Mouse (Mus musculus): ENCODE measurements around the gene Gm11127. TPM values are rescaled to one million over a fixed set of nuclear protein-coding genes. Genes with fewer than 3 reads are reported as not detected.
A peak's percentile ranks its signal among the peaks of the same experiment; 100 is the strongest.
"Not testable (repeated sequence)": the region's sequence is repeated elsewhere in the genome, so short reads cannot be mapped to it uniquely, and the experiment has no call there.

Gm11127 gene
- polyA plus RNA-seq, 1 experiment from 2014 or later, result not detected

GRCm38 (mm10) chr17:36040604-36041003, 17.6 kb downstream of the Gm11127 start:
- not testable (repeated sequence) for H3K27ac ChIP-seq (replicated peaks; ENCODE audit: low read depth, low read length); ATAC-seq (replicated peaks; ENCODE audit: insufficient number of reproducible peaks, low FRiP score, low TSS enrichment, low read depth); H3K27me3 ChIP-seq (ENCODE audit: control insufficient read depth, insufficient read depth, low read length); H3K4me1 ChIP-seq (ENCODE audit: control insufficient read depth, insufficient read depth, low read length); H3K4me2 ChIP-seq (ENCODE audit: low read depth, low read length); H3K9me3 ChIP-seq (replicated peaks; ENCODE audit: control insufficient read depth, low read length); H3K4me3 ChIP-seq (ENCODE audit: low read depth, low read length); H3K9ac ChIP-seq (replicated peaks; ENCODE audit: low read length); DNase-seq (ENCODE audit: low spot score); H3K36me3 ChIP-seq (replicated peaks; ENCODE audit: control insufficient read depth, insufficient read depth, low read depth, low read length)
- WGBS, result 88% methylated on average over 2 of the region's 2 CpGs

DNA sequence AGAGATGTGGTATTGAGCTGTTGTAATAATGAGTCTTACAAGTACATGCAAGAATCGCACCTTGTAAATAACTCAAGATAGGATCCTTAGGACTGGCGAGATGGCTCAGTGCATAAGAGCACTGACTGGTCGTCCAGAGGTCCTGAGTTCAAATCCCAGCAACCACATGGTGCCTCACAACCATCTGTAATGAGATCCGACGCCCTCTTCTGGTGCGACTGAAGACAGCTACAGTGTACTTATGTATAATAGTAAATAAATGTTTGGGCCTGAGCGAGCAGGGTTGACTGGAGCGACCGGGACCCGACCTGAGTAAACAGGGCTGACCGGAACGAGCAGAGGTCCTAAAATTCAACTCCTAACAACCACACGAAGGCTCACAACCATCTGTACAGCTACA, 22.0 kb downstream of the Gm11127 start:
- not testable (repeated sequence) for H3K9ac ChIP-seq (replicated peaks; ENCODE audit: low read length); ATAC-seq (replicated peaks; ENCODE audit: insufficient number of reproducible peaks, low FRiP score, low TSS enrichment, low read depth); H3K4me2 ChIP-seq (ENCODE audit: low read depth, low read length); H3K4me3 ChIP-seq (ENCODE audit: low read depth, low read length); DNase-seq (ENCODE audit: low spot score); H3K36me3 ChIP-seq (replicated peaks; ENCODE audit: control insufficient read depth, insufficient read depth, low read depth, low read length); H3K27ac ChIP-seq (replicated peaks; ENCODE audit: low read depth, low read length); H3K27me3 ChIP-seq (ENCODE audit: control insufficient read depth, insufficient read depth, low read length); H3K4me1 ChIP-seq (ENCODE audit: control insufficient read depth, insufficient read depth, low read length); H3K9me3 ChIP-seq (replicated peaks; ENCODE audit: control insufficient read depth, low read length)
- 86% methylated on average over 13 of the region's 13 CpGs for WGBS

- H3K4me2 ChIP-seq (ENCODE audit: low read depth, low read length); H3K4me1 ChIP-seq (ENCODE audit: control insufficient read depth, insufficient read depth, low read length); H3K27ac ChIP-seq (replicated peaks; ENCODE audit: low read depth, low read length); H3K36me3 ChIP-seq (replicated peaks; ENCODE audit: control insufficient read depth, insufficient read depth, low read depth, low read length); H3K9ac ChIP-seq (replicated peaks; ENCODE audit: low read length); H3K9me3 ChIP-seq (replicated peaks; ENCODE audit: control insufficient read depth, low read length); H3K27me3 ChIP-seq (ENCODE audit: control insufficient read depth, insufficient read depth, low read length); ATAC-seq (replicated peaks; ENCODE audit: insufficient number of reproducible peaks, low FRiP score, low TSS enrichment, low read depth); H3K4me3 ChIP-seq (ENCODE audit: low read depth, low read length): not testable (repeated sequence)
- WGBS, result 33% methylated on average over 3 of the region's 3 CpGs
- DNase-seq (ENCODE audit: low spot score), result peak; percentile 55
Measured at GRCm38 (mm10) chr17:36035010-36035638, 23.0 kb downstream of the Gm11127 start.

DNA sequence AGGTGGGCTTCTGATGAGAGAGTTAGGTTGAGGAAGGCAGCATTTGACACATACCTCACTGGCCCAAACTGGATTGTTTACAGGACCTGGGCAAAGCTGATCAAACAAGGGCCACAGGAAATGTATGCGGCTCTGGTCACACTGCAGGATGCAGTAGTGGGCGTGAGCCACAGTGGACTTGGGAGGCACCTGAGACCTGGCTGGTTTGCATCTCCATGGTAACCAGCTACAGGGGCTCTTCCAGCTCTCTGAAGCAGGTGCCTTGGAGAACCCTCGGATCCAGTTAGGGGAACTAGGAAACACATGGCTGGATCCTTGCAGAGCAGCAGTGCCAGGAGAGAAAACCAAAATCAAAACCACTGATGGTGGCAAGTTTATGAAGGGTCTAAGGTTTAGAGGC, 23.6 kb downstream of the Gm11127 start:
- not testable (repeated sequence) for H3K36me3 ChIP-seq (replicated peaks; ENCODE audit: control insufficient read depth, insufficient read depth, low read depth, low read length); H3K27ac ChIP-seq (replicated peaks; ENCODE audit: low read depth, low read length); DNase-seq (ENCODE audit: low spot score); H3K4me3 ChIP-seq (ENCODE audit: low read depth, low read length); ATAC-seq (replicated peaks; ENCODE audit: insufficient number of reproducible peaks, low FRiP score, low TSS enrichment, low read depth); H3K4me1 ChIP-seq (ENCODE audit: control insufficient read depth, insufficient read depth, low read length); H3K9me3 ChIP-seq (replicated peaks; ENCODE audit: control insufficient read depth, low read length); H3K27me3 ChIP-seq (ENCODE audit: control insufficient read depth, insufficient read depth, low read length); H3K9ac ChIP-seq (replicated peaks; ENCODE audit: low read length); H3K4me2 ChIP-seq (ENCODE audit: low read depth, low read length)
- 63% methylated on average over 3 of the region's 3 CpGs for WGBS

DNA sequence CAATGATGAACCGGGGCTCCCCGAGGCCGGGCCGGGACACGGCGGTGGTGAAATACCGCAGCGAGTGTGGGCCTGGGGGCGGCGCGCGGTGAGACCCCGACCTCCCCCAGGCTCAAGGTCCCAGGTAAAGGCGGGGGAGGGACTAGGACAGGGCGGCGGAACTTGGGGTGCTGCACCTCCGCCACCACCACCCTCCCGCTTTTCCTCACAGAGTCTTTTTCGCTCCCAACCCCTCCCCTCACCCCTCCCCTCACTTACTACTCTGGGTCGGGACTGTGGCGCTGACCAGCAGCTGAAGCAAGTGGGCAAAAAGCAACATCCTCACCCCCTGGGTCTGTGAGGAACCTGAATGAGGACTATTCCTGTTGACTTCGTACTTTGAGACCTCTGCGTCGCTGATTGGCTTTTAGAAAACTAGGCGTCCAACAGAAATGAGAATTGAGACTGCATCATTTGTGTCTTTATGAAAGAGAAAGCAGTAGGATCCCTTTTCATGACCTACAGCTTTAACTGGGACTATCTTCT, 25.8 kb downstream of the Gm11127 start, which contains the start of gene H2-T23:
Gene H2-T23, minus strand, starts transcription at position 505 of the 525 bp plus-strand sequence.
- H3K27ac ChIP-seq (replicated peaks; ENCODE audit: low read depth, low read length); H3K36me3 ChIP-seq (replicated peaks; ENCODE audit: control insufficient read depth, insufficient read depth, low read depth, low read length); H3K27me3 ChIP-seq (ENCODE audit: control insufficient read depth, insufficient read depth, low read length); H3K9me3 ChIP-seq (replicated peaks; ENCODE audit: control insufficient read depth, low read length); H3K4me1 ChIP-seq (ENCODE audit: control insufficient read depth, insufficient read depth, low read length): not testable (repeated sequence)
- Histone ChIP-seq H3K4me2 (ENCODE audit: low read depth, low read length) (peak within 1 kb of the TSS; percentile 62), H3K4me3 (ENCODE audit: low read depth, low read length) (peak within 1 kb of the TSS; percentile 40), H3K9ac (replicated peaks; ENCODE audit: low read length) (peak within 1 kb of the TSS; percentile 37)
- WGBS, result 5% methylated on average over 25 of the region's 25 CpGs
- peak; percentile 51; the same call in 1 of the 2 replicates for ATAC-seq (replicated peaks; ENCODE audit: insufficient number of reproducible peaks, low FRiP score, low TSS enrichment, low read depth)
- DNase-seq (ENCODE audit: low spot score), result peak; percentile 61

GRCm38 (mm10) chr17:36031583-36032331, 26.4 kb downstream of the Gm11127 start:
- WGBS, result 2% methylated on average over 40 of the region's 40 CpGs
- H3K9me3 ChIP-seq (replicated peaks; ENCODE audit: control insufficient read depth, low read length); H3K36me3 ChIP-seq (replicated peaks; ENCODE audit: control insufficient read depth, insufficient read depth, low read depth, low read length); H3K27me3 ChIP-seq (ENCODE audit: control insufficient read depth, insufficient read depth, low read length); H3K4me1 ChIP-seq (ENCODE audit: control insufficient read depth, insufficient read depth, low read length); ATAC-seq (replicated peaks; ENCODE audit: insufficient number of reproducible peaks, low FRiP score, low TSS enrichment, low read depth); DNase-seq (ENCODE audit: low spot score); H3K27ac ChIP-seq (replicated peaks; ENCODE audit: low read depth, low read length): not testable (repeated sequence)
- Histone ChIP-seq H3K9ac (replicated peaks; ENCODE audit: low read length) (peak overlapping the region; percentile 37), H3K4me2 (ENCODE audit: low read depth, low read length) (peak overlapping the region; percentile 62), H3K4me3 (ENCODE audit: low read depth, low read length) (peak overlapping the region; percentile 40)

DNA sequence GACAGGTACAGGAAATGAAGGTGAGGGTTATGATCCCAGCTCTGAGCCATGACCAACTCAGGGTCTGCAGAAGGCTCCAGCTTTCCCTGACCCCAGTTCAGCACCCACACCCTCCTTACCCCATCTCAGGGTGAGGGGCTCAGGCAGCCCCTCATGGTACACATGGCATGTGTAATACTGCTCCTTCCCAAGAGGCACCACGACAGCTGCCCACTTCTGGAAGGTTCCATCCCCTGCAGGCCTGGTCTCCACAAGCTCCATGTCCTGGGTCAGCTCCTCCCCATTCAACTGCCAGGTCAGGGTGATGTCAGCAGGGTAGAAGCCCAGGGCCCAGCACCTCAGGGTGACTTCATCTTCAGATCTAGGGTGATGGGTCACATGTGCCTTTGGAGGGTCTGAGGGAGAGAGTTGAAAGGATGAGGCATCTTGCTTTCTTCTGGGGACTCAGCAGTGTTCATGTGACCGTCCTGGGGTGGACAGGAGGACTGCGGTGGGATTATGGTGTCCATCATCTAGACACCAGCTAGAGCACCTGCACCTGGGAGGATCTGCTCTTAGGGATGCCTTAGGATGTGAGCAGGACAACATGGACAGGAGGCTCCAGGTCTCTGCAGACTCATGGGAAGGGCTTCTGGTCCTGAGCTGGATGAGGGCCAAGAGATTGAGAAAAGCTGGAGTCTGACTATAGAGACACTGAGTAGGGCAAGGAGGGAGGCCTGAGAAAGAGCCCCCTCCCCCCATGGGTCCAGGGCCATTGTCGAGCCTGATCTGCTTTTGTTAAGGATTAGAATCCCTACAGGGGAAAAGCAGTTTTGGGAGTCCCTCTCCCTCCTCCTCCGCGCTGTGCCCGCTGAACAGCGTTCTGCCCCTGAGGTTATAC, 27.2 kb downstream of the Gm11127 start:
- not testable (repeated sequence) for H3K27me3 ChIP-seq (ENCODE audit: control insufficient read depth, insufficient read depth, low read length); DNase-seq (ENCODE audit: low spot score); ATAC-seq (replicated peaks; ENCODE audit: insufficient number of reproducible peaks, low FRiP score, low TSS enrichment, low read depth); H3K4me3 ChIP-seq (ENCODE audit: low read depth, low read length); H3K4me1 ChIP-seq (ENCODE audit: control insufficient read depth, insufficient read depth, low read length); H3K9ac ChIP-seq (replicated peaks; ENCODE audit: low read length); H3K36me3 ChIP-seq (replicated peaks; ENCODE audit: control insufficient read depth, insufficient read depth, low read depth, low read length); H3K27ac ChIP-seq (replicated peaks; ENCODE audit: low read depth, low read length); H3K9me3 ChIP-seq (replicated peaks; ENCODE audit: control insufficient read depth, low read length)
- H3K4me2 ChIP-seq (ENCODE audit: low read depth, low read length), result peak overlapping the region; percentile 62; the same call in 1 of the 2 replicates
- 52% methylated on average over 8 of the region's 8 CpGs for WGBS
